Mouse (Mus musculus) intestine, embryonic 14.5 days (tissue): ENCODE data around the gene Sik1. TPM values are rescaled to one million over a fixed set of nuclear protein-coding genes. Genes with fewer than 3 reads are reported as not detected.

ENCODE experiments used
- ATAC-seq: fragments of 200-750 bp; cut with Nextera tagmentation; replicated peaks from 2 replicates; pipeline ENCODE4 v1.8.0; 2017; ENCODE audit warnings: low read depth, moderate number of reproducible peaks, moderate TSS enrichment, moderate library complexity; ENCODE audit not compliant: low FRiP score, low TSS enrichment
- DNase-seq: peaks from one replicate; pipeline ENCODE4 v3.0.0-alpha.2; 2018; ENCODE audit warnings: low spot score
- H3K27ac ChIP-seq: fragments of 300-500 bp; sonication (generic); 2 replicates; pipeline ENCODE4 v1.5.1; 2014; ENCODE audit warnings: low read depth, mild to moderate bottlenecking, control low read depth
- H3K27me3 ChIP-seq: fragments of 300-500 bp; sonication (generic); replicated peaks from 2 replicates; pipeline ENCODE4 v1.6.1; 2014; ENCODE audit warnings: low read length, control low read depth; ENCODE audit not compliant: control insufficient read depth, insufficient read depth
- H3K36me3 ChIP-seq: fragments of 300-500 bp; sonication (generic); 2 replicates; pipeline ENCODE4 v1.6.1; 2014; ENCODE audit warnings: low read length, control low read depth; ENCODE audit not compliant: control insufficient read depth, insufficient read depth
- H3K4me1 ChIP-seq: fragments of 300-500 bp; sonication (generic); replicated peaks from 2 replicates; pipeline ENCODE4 v1.6.1; 2014; ENCODE audit warnings: low read length, control low read depth, mixed read lengths; ENCODE audit not compliant: control insufficient read depth, insufficient read depth
- H3K4me2 ChIP-seq: fragments of 300-500 bp; sonication (generic); 2 replicates; pipeline ENCODE4 v1.6.1; 2014; ENCODE audit warnings: low read length
- H3K4me3 ChIP-seq: fragments of 300-500 bp; sonication (generic); 2 replicates; pipeline ENCODE4 v1.5.1; 2014; ENCODE audit warnings: low read depth, low read length, control low read depth, mixed read lengths
- H3K9ac ChIP-seq: fragments of 300-500 bp; sonication (generic); 2 replicates; pipeline ENCODE4 v1.6.1; 2014; ENCODE audit warnings: mild to moderate bottlenecking, low read length
- H3K9me3 ChIP-seq: fragments of 300-500 bp; sonication (generic); 2 replicates; pipeline ENCODE4 v1.6.1; 2016; ENCODE audit warnings: low read length, control low read depth; ENCODE audit not compliant: control insufficient read depth
- WGBS: fragments of 180-500 bp; shearing (Covaris S2); extraction: QIAGEN DNeasy Blood & Tissue Kit; methylation state at CpG from one replicate; pipeline ENCODE4 v1.1.7; 2014; 5-methylcytosine and 5-hydroxymethylcytosine counted together
- polyA plus RNA-seq: library from polyadenylated mRNA; unstranded; fragments of >200 nt; fragmentation: Nextera tagmentation; extraction: Ambion mirVana; gene quantifications from 2 replicates; pipeline ENCODE4 v1.2.1, GENCODE M21; 2014

The Sik1 gene
- polyA plus RNA-seq, 1 experiment from 2014 or later = 9.2 TPM

GRCm38 (mm10) chr17:31834320-31835065 lies 21.1 kb downstream of the Sik1 start:
- no peaks in the 10 kb centered on the region for H3K36me3 ChIP-seq
- peaks cover 27% of the 10 kb centered on the region for H3K4me1 ChIP-seq
- no peak overlapping the region for H3K27ac ChIP-seq
- no peak for DNase-seq
- ATAC-seq = peak; percentile 67
- H3K9me3 ChIP-seq = peaks cover 5% of the 10 kb centered on the region; the same call in 1 of the 2 replicates
- no peak overlapping the region for H3K9ac ChIP-seq
- no peak overlapping the region for H3K4me2 ChIP-seq
- H3K27me3 ChIP-seq = no peaks in the 10 kb centered on the region
- 66% methylated on average over 6 of the region's 6 CpGs for WGBS
- H3K4me3 ChIP-seq = no peak overlapping the region

GRCm38 (mm10) chr17:31833752-31834151 lies 21.9 kb downstream of the Sik1 start:
- Histone ChIP-seq H3K4me3 (no peak overlapping the region), H3K9me3 (peaks cover 5% of the 10 kb centered on the region; the same call in 1 of the 2 replicates), H3K4me1 (peaks cover 27% of the 10 kb centered on the region), H3K27ac (peak overlapping the region; percentile 59; the same call in 1 of the 2 replicates), H3K9ac (0 out of 2 replicates have a peak overlapping the region, but pooled peaks have one; percentile 17), H3K36me3 (no peaks in the 10 kb centered on the region), H3K27me3 (no peaks in the 10 kb centered on the region), H3K4me2 (0 out of 2 replicates have a peak overlapping the region, but pooled peaks have one; percentile 8)
- DNase-seq (peak; percentile 67), ATAC-seq (no peak)
- 33% methylated on average over 7 of the region's 7 CpGs for WGBS

DNA sequence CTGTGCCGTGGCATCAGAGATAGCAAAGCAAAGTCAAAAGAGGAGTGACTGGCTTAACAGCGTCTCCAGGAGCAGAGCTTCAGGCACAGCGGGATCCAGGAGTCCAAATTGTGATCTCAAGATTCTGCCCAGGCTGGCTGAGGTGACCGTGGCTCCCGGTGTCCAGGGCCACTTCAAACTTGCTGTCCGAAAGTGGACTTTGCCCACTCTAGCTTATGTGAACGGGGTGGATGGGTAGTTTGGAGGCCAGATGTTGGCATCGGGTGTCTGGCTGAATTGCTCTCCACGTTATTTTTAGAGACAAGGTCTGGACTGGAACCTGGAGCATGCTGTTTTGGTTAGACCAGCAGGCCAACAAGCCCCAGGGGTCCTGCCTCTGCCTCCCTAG lies 23.0 kb downstream of the Sik1 start:
- no peak for ATAC-seq
- DNase-seq = no peak
- no peaks in the 10 kb centered on the region for H3K27me3 ChIP-seq

GRCm38 (mm10) chr17:31831866-31832576 lies 23.6 kb downstream of the Sik1 start:
- 94% methylated on average over 14 of the region's 14 CpGs for WGBS
- H3K9ac ChIP-seq = no peak overlapping the region
- no peaks in the 10 kb centered on the region for H3K27me3 ChIP-seq
- ATAC-seq (no peak), DNase-seq (no peak)
- no peak overlapping the region for H3K4me3 ChIP-seq
- H3K27ac ChIP-seq = no peak overlapping the region
- H3K36me3 ChIP-seq = no peaks in the 10 kb centered on the region
- peaks cover 5% of the 10 kb centered on the region; the same call in 1 of the 2 replicates for H3K9me3 ChIP-seq
- H3K4me2 ChIP-seq = no peak overlapping the region
- H3K4me1 ChIP-seq = peaks cover 30% of the 10 kb centered on the region

More for the DNA sequence above, 23.0 kb downstream of the Sik1 start:
- H3K4me2 ChIP-seq = no peak overlapping the region
- H3K4me3 ChIP-seq = no peak overlapping the region
- WGBS = 92% methylated on average over 9 of the region's 9 CpGs
- no peaks in the 10 kb centered on the region for H3K36me3 ChIP-seq
- H3K27ac ChIP-seq = no peak overlapping the region
- no peak overlapping the region for H3K9ac ChIP-seq
- peaks cover 5% of the 10 kb centered on the region; the same call in 1 of the 2 replicates for H3K9me3 ChIP-seq
- H3K4me1 ChIP-seq = peaks cover 28% of the 10 kb centered on the region

GRCm38 (mm10) chr17:31831097-31831865 lies 24.3 kb downstream of the Sik1 start:
- DNase-seq (no peak), ATAC-seq (no peak)
- Histone ChIP-seq H3K9ac (no peak overlapping the region), H3K4me1 (peaks cover 31% of the 10 kb centered on the region), H3K9me3 (peaks cover 5% of the 10 kb centered on the region; the same call in 1 of the 2 replicates), H3K27ac (no peak overlapping the region), H3K27me3 (no peaks in the 10 kb centered on the region), H3K4me2 (no peak overlapping the region), H3K4me3 (no peak overlapping the region), H3K36me3 (no peaks in the 10 kb centered on the region)
- WGBS = 77% methylated on average over 6 of the region's 6 CpGs

DNA sequence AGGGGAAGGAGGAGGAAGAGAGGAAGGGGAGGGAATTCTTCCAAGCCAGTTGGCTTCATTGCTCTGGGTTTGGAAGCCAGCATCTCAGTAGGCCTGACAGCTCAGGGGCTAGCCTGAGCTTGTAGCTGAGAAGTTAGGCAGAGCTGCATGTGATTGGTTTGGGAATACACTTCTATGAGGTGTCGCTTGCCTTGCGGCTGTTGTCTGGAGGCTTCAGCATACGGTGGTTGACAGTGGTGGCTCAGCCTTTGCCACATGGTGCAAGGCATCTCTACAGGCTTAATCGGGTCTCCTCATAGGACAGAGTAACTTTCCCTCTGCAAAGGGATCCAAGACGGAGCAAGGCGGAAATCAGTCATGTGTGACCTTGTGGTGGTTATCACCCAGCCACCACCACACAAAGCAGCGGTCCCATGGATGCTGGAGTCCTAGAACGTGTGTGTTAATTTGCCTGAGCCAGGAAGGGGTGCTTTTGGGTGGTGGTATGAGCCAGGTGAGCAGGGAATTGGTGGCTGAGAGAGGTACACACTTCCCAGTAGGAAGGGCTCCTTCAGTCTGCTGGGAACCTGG lies 25.0 kb downstream of the Sik1 start:
- no peak overlapping the region for H3K4me2 ChIP-seq
- 91% methylated on average over 8 of the region's 8 CpGs for WGBS
- ATAC-seq (no peak), DNase-seq (no peak)
- peaks cover 1% of the 10 kb centered on the region; the same call in 1 of the 2 replicates for H3K9me3 ChIP-seq
- H3K27me3 ChIP-seq = no peaks in the 10 kb centered on the region
- H3K27ac ChIP-seq = no peak overlapping the region
- no peak overlapping the region for H3K9ac ChIP-seq
- peaks cover 31% of the 10 kb centered on the region for H3K4me1 ChIP-seq
- no peak overlapping the region for H3K4me3 ChIP-seq
- no peaks in the 10 kb centered on the region for H3K36me3 ChIP-seq

DNA sequence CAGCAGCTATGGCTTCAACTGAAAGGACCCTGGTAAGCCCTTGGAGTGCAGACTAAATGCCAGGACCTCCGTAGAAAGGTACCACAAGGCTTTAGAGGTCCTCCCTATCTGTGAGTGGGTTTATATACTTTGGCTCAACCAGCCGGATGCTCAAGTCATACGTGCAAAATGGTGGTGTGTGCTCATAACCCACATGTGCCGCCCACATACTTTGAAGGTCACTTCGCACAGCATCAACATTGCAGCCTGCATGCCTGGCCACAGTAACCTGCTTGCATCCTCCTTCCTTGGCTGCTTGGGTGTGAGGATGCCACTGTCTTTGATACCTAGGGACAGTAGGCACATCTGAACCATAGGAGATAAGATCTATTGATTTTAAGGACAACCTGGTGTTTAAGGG lies 26.7 kb downstream of the Sik1 start:
- no peak overlapping the region for H3K27ac ChIP-seq
- 99% methylated on average over 5 of the region's 5 CpGs for WGBS

GRCm38 (mm10) chr17:31828118-31828517 lies 27.5 kb downstream of the Sik1 start:
- Histone ChIP-seq H3K27me3 (no peaks in the 10 kb centered on the region), H3K9ac (no peak overlapping the region), H3K27ac (peak overlapping the region; percentile 82), H3K4me2 (no peak overlapping the region), H3K36me3 (no peaks in the 10 kb centered on the region), H3K4me3 (no peak overlapping the region), H3K9me3 (no peaks in the 10 kb centered on the region), H3K4me1 (peaks cover 13% of the 10 kb centered on the region)
- DNase-seq (no peak), ATAC-seq (no peak)
- WGBS = 71% methylated on average over 5 of the region's 5 CpGs

More for the DNA sequence above, 26.7 kb downstream of the Sik1 start:
- ATAC-seq (no peak), DNase-seq (no peak)
- no peak overlapping the region for H3K4me3 ChIP-seq
- no peaks in the 10 kb centered on the region for H3K36me3 ChIP-seq
- no peaks in the 10 kb centered on the region for H3K27me3 ChIP-seq
- no peaks in the 10 kb centered on the region for H3K9me3 ChIP-seq
- H3K9ac ChIP-seq = no peak overlapping the region
- H3K4me2 ChIP-seq = no peak overlapping the region
- H3K4me1 ChIP-seq = peaks cover 20% of the 10 kb centered on the region
